Mouse (Mus musculus) lung, postnatal 0 days (tissue): ENCODE measurements at regions not wholly inside any gene's neighbourhood (a gene's known extent, or its start where the extent isn't known, plus 50 kb on each side); places are given as distances from the start of the nearest gene placed in this dataset.

Experiments
- ATAC-seq: fragments of 200-750 bp; cut with Nextera tagmentation; 2 replicates; pipeline ENCODE4 v1.8.0; 2017; ENCODE audit warnings: moderate library complexity
- DNase-seq: peaks from one replicate; pipeline ENCODE4 v3.0.0-alpha.2; 2016; ENCODE audit warnings: low spot score
- H3K27ac ChIP-seq: fragments of 300-500 bp; sonication (generic); 2 replicates; pipeline ENCODE4 v1.5.1; 2014; ENCODE audit warnings: antibody characterized with exemption, mild to moderate bottlenecking, low read length, mixed read lengths
- H3K27me3 ChIP-seq: fragments of 300-500 bp; sonication (generic); replicated peaks from 2 replicates; pipeline ENCODE4 v1.6.1; 2014; ENCODE audit warnings: low read length, mixed read lengths; ENCODE audit not compliant: insufficient read depth
- H3K36me3 ChIP-seq: fragments of 300-500 bp; sonication (generic); 2 replicates; pipeline ENCODE4 v1.6.1; 2014; ENCODE audit warnings: low read length, mixed read lengths; ENCODE audit not compliant: insufficient read depth
- H3K4me1 ChIP-seq: fragments of 300-500 bp; sonication (generic); 2 replicates; pipeline ENCODE4 v1.6.1; 2014; ENCODE audit warnings: antibody characterized with exemption, low read depth, low read length, mixed read lengths; ENCODE audit not compliant: insufficient read depth
- H3K4me2 ChIP-seq: fragments of 300-500 bp; sonication (generic); replicated peaks from 2 replicates; pipeline ENCODE4 v1.6.1; 2014; ENCODE audit warnings: low read depth, mild to moderate bottlenecking, low read length, moderate library complexity, mixed read lengths
- H3K4me3 ChIP-seq: fragments of 300-500 bp; sonication (generic); 2 replicates; pipeline ENCODE4 v1.5.1; 2014; ENCODE audit warnings: low read depth, low read length
- H3K9ac ChIP-seq: fragments of 300-500 bp; sonication (generic); replicated peaks from 2 replicates; pipeline ENCODE4 v1.6.1; 2014; ENCODE audit warnings: low read depth, mild to moderate bottlenecking
- H3K9me3 ChIP-seq: fragments of 300-500 bp; sonication (generic); 2 replicates; pipeline ENCODE4 v1.6.1; 2016; ENCODE audit warnings: low read length, mixed read lengths
- CTCF ChIP-seq: IDR thresholded peaks from 2 replicates; pipeline ENCODE4 v1.5.1; 2016; ENCODE audit warnings: antibody characterized with exemption, mild to moderate bottlenecking
- EP300 ChIP-seq: IDR thresholded peaks from 2 replicates; pipeline ENCODE4 v1.6.1; 2016; ENCODE audit warnings: antibody characterized with exemption, mild to moderate bottlenecking, control low read depth
- WGBS: fragments of 180-500 bp; shearing (Covaris S2); extraction: QIAGEN DNeasy Blood & Tissue Kit; methylation state at CpG from one replicate; pipeline ENCODE4 v1.1.7; 2014; 5-methylcytosine and 5-hydroxymethylcytosine counted together

- ATAC-seq (no peak), DNase-seq (no peak)
- Histone ChIP-seq H3K36me3 (no peaks in the 10 kb centered on the region), H3K4me1 (no peaks in the 10 kb centered on the region), H3K27me3 (no peaks in the 10 kb centered on the region), H3K9ac (no peak overlapping the region), H3K4me3 (no peak overlapping the region), H3K9me3 (no peaks in the 10 kb centered on the region), H3K4me2 (no peak overlapping the region), H3K27ac (no peak overlapping the region)
- 80% methylated on average over 3 of the region's 3 CpGs for WGBS
- TF ChIP-seq CTCF (no peak), EP300 (no peak)
Observed at GRCm38 (mm10) chr9:51401779-51402178, 73.1 kb upstream of the 1810046K07Rik start.

- WGBS, result 20% methylated on average over 1 of the region's 1 CpGs
- H3K27ac ChIP-seq, result no peak overlapping the region
- no peaks in the 10 kb centered on the region for H3K27me3 ChIP-seq
- no peaks in the 10 kb centered on the region for H3K4me1 ChIP-seq
- H3K4me2 ChIP-seq, result no peak overlapping the region
- H3K9ac ChIP-seq, result no peak overlapping the region
- TF ChIP-seq EP300 (peak; percentile 34; the same call in 1 of the 2 replicates), CTCF (no peak)
- no peak overlapping the region for H3K4me3 ChIP-seq
- DNase-seq (peak; percentile 86), ATAC-seq (peak; percentile 73)
- H3K36me3 ChIP-seq, result no peaks in the 10 kb centered on the region
- H3K9me3 ChIP-seq, result no peaks in the 10 kb centered on the region
Observed at GRCm38 (mm10) chr9:51407978-51408377, 79.3 kb upstream of the 1810046K07Rik start.

- Histone ChIP-seq H3K4me2 (no peak overlapping the region), H3K9me3 (no peaks in the 10 kb centered on the region), H3K4me1 (no peaks in the 10 kb centered on the region), H3K27me3 (no peaks in the 10 kb centered on the region), H3K27ac (no peak overlapping the region), H3K36me3 (no peaks in the 10 kb centered on the region), H3K4me3 (no peak overlapping the region), H3K9ac (no peak overlapping the region)
- DNase-seq, result no peak
- no peak for TF ChIP-seq CTCF
- TF ChIP-seq EP300, result no peak
- 89% methylated on average over 5 of the region's 5 CpGs for WGBS
- no peak for ATAC-seq
Observed at GRCm38 (mm10) chr9:51418923-51419482, 90.3 kb upstream of the 1810046K07Rik start.

GRCm38 (mm10) chr9:51422553-51422952 is 93.8 kb upstream of the 1810046K07Rik start:
- H3K4me2 ChIP-seq, result no peak overlapping the region
- no peak overlapping the region for H3K4me3 ChIP-seq
- H3K9me3 ChIP-seq, result no peaks in the 10 kb centered on the region
- no peaks in the 10 kb centered on the region for H3K27me3 ChIP-seq
- no peak for DNase-seq
- WGBS, result 63% methylated on average over 3 of the region's 3 CpGs
- H3K36me3 ChIP-seq, result no peaks in the 10 kb centered on the region
- no peak for TF ChIP-seq CTCF
- TF ChIP-seq EP300, result no peak
- ATAC-seq, result no peak
- H3K4me1 ChIP-seq, result no peaks in the 10 kb centered on the region
- no peak overlapping the region for H3K9ac ChIP-seq
- H3K27ac ChIP-seq, result no peak overlapping the region

GRCm38 (mm10) chr9:51423341-51423740 is 94.6 kb upstream of the 1810046K07Rik start:
- no peak overlapping the region for H3K4me3 ChIP-seq
- no peaks in the 10 kb centered on the region for H3K9me3 ChIP-seq
- TF ChIP-seq CTCF, result no peak
- TF ChIP-seq EP300, result no peak
- H3K4me2 ChIP-seq, result no peak overlapping the region
- H3K27me3 ChIP-seq, result no peaks in the 10 kb centered on the region
- ATAC-seq (no peak), DNase-seq (no peak)
- no peaks in the 10 kb centered on the region for H3K36me3 ChIP-seq
- WGBS, result 89% methylated on average over 4 of the region's 4 CpGs
- H3K4me1 ChIP-seq, result no peaks in the 10 kb centered on the region
- H3K9ac ChIP-seq, result no peak overlapping the region
- no peak overlapping the region for H3K27ac ChIP-seq

GRCm38 (mm10) chr9:51430426-51430825 is 101.7 kb upstream of the 1810046K07Rik start:
- no peak for TF ChIP-seq CTCF
- no peak for TF ChIP-seq EP300
- Histone ChIP-seq H3K4me3 (no peak overlapping the region), H3K9ac (no peak overlapping the region), H3K9me3 (no peaks in the 10 kb centered on the region), H3K36me3 (no peaks in the 10 kb centered on the region), H3K4me1 (no peaks in the 10 kb centered on the region), H3K27me3 (no peaks in the 10 kb centered on the region), H3K27ac (no peak overlapping the region), H3K4me2 (no peak overlapping the region)
- DNase-seq, result no peak
- 39% methylated on average over 2 of the region's 2 CpGs for WGBS
- no peak for ATAC-seq

- Histone ChIP-seq H3K27ac (no peak overlapping the region), H3K4me1 (no peaks in the 10 kb centered on the region), H3K9ac (no peak overlapping the region), H3K4me3 (no peak overlapping the region), H3K36me3 (no peaks in the 10 kb centered on the region), H3K9me3 (no peaks in the 10 kb centered on the region), H3K27me3 (no peaks in the 10 kb centered on the region), H3K4me2 (no peak overlapping the region)
- ATAC-seq (no peak), DNase-seq (no peak)
- TF ChIP-seq EP300 (no peak), CTCF (no peak)
- 49% methylated on average over 2 of the region's 2 CpGs for WGBS
Observed at GRCm38 (mm10) chr9:51437130-51437529, 108.4 kb upstream of the 1810046K07Rik start.
